Mouse (Mus musculus) liver, embryonic 16.5 days (tissue): ENCODE measurements at regions not wholly inside any gene's neighbourhood (a gene's known extent, or its start where the extent isn't known, plus 50 kb on each side); places are given as distances from the start of the nearest gene placed in this dataset.
"Not testable (repeated sequence)": the region's sequence is repeated elsewhere in the genome, so short reads cannot be mapped to it uniquely, and the experiment has no call there.

Source experiments
- ATAC-seq: fragments of 200-750 bp; cut with Nextera tagmentation; 2 replicates; pipeline ENCODE4 v1.8.0; 2017; ENCODE audit warnings: low read depth, mild to moderate bottlenecking, moderate number of reproducible peaks, moderate library complexity
- H3K27ac ChIP-seq: fragments of 300-500 bp; sonication (generic); 2 replicates; pipeline ENCODE4 v1.5.1; 2014; ENCODE audit warnings: mild to moderate bottlenecking, low read length
- H3K27me3 ChIP-seq: fragments of 300-500 bp; sonication (generic); 2 replicates; pipeline ENCODE4 v1.6.1; 2014; ENCODE audit warnings: low read depth, low read length, mixed read lengths; ENCODE audit not compliant: control insufficient read depth, insufficient read depth
- H3K36me3 ChIP-seq: fragments of 300-500 bp; sonication (generic); 2 replicates; pipeline ENCODE4 v1.6.1; 2014; ENCODE audit warnings: mild to moderate bottlenecking; ENCODE audit not compliant: control insufficient read depth, insufficient read depth
- H3K4me1 ChIP-seq: fragments of 300-500 bp; sonication (generic); 2 replicates; pipeline ENCODE4 v1.6.1; 2014; ENCODE audit warnings: low read depth, low read length, mixed read lengths; ENCODE audit not compliant: control insufficient read depth
- H3K4me2 ChIP-seq: fragments of 300-500 bp; sonication (generic); 2 replicates; pipeline ENCODE4 v1.6.1; 2014; ENCODE audit warnings: low read depth, low read length, mixed read lengths
- H3K4me3 ChIP-seq: fragments of 300-500 bp; sonication (generic); 2 replicates; pipeline ENCODE4 v1.5.1; 2014; ENCODE audit warnings: low read depth, mild to moderate bottlenecking, low read length
- H3K9ac ChIP-seq: fragments of 300-500 bp; sonication (generic); 2 replicates; pipeline ENCODE4 v1.6.1; 2014; ENCODE audit warnings: low read depth, low read length
- H3K9me3 ChIP-seq: fragments of 300-500 bp; sonication (generic); replicated peaks from 2 replicates; pipeline ENCODE4 v1.6.1; 2016; ENCODE audit warnings: low read length; ENCODE audit not compliant: control insufficient read depth
- WGBS: fragments of 180-500 bp; shearing (Covaris S2); extraction: QIAGEN DNeasy Blood & Tissue Kit; methylation state at CpG from one replicate; pipeline ENCODE4 v1.1.7; 2014; ENCODE audit not compliant: insufficient replicate concordance; 5-methylcytosine and 5-hydroxymethylcytosine counted together

- no peaks in the 10 kb centered on the region for H3K9me3 ChIP-seq
- H3K4me1 ChIP-seq = no peaks in the 10 kb centered on the region
- H3K4me2 ChIP-seq = no peak overlapping the region
- no peaks in the 10 kb centered on the region for H3K27me3 ChIP-seq
- H3K9ac ChIP-seq = no peak overlapping the region
- no peak overlapping the region for H3K27ac ChIP-seq
- no peaks in the 10 kb centered on the region for H3K36me3 ChIP-seq
- ATAC-seq = no peak
- no peak overlapping the region for H3K4me3 ChIP-seq
- 65% methylated on average over 3 of the region's 3 CpGs for WGBS
Measured at GRCm38 (mm10) chr1:81739392-81739791, 493.5 kb upstream of the Gm9747 start.

- no peaks in the 10 kb centered on the region for H3K9me3 ChIP-seq
- H3K27ac ChIP-seq = no peak overlapping the region
- H3K4me3 ChIP-seq = no peak overlapping the region
- no peak for ATAC-seq
- H3K4me1 ChIP-seq = no peaks in the 10 kb centered on the region
- no peaks in the 10 kb centered on the region for H3K36me3 ChIP-seq
- no peak overlapping the region for H3K9ac ChIP-seq
- no peaks in the 10 kb centered on the region for H3K27me3 ChIP-seq
- no peak overlapping the region for H3K4me2 ChIP-seq
- 71% methylated on average over 1 of the region's 1 CpGs for WGBS
Measured at GRCm38 (mm10) chr1:81739981-81740380, 492.9 kb upstream of the Gm9747 start.

GRCm38 (mm10) chr1:81741882-81742281 is 491.0 kb upstream of the Gm9747 start:
- not testable (repeated sequence) for H3K9ac ChIP-seq, H3K9me3 ChIP-seq, H3K27ac ChIP-seq, H3K27me3 ChIP-seq, H3K36me3 ChIP-seq, H3K4me3 ChIP-seq, H3K4me1 ChIP-seq, H3K4me2 ChIP-seq, ATAC-seq
- WGBS = 54% methylated on average over 8 of the region's 8 CpGs

- no peak for ATAC-seq
Measured at GRCm38 (mm10) chr1:81744524-81744923, 488.4 kb upstream of the Gm9747 start.

GRCm38 (mm10) chr1:81745024-81745960 is 487.6 kb upstream of the Gm9747 start:
- H3K9me3 ChIP-seq = no peaks in the 10 kb centered on the region
- no peak overlapping the region for H3K9ac ChIP-seq
- no peaks in the 10 kb centered on the region for H3K36me3 ChIP-seq
- 56% methylated on average over 14 of the region's 14 CpGs for WGBS
- H3K4me3 ChIP-seq = no peak overlapping the region
- no peak overlapping the region for H3K27ac ChIP-seq
- H3K27me3 ChIP-seq = no peaks in the 10 kb centered on the region
- ATAC-seq = no peak
- H3K4me1 ChIP-seq = no peaks in the 10 kb centered on the region
- H3K4me2 ChIP-seq = no peak overlapping the region

More at GRCm38 (mm10) chr1:81744524-81744923, 488.4 kb upstream of the Gm9747 start:
- no peaks in the 10 kb centered on the region for H3K36me3 ChIP-seq
- H3K4me3 ChIP-seq = no peak overlapping the region
- H3K27me3 ChIP-seq = no peaks in the 10 kb centered on the region
- WGBS = 38% methylated on average over 8 of the region's 8 CpGs
- no peak overlapping the region for H3K9ac ChIP-seq
- H3K4me1 ChIP-seq = no peaks in the 10 kb centered on the region
- no peak overlapping the region for H3K4me2 ChIP-seq
- H3K27ac ChIP-seq = no peak overlapping the region
- H3K9me3 ChIP-seq = no peaks in the 10 kb centered on the region

GRCm38 (mm10) chr1:81746013-81746412 is 486.9 kb upstream of the Gm9747 start:
- Histone ChIP-seq H3K4me1 (no peaks in the 10 kb centered on the region), H3K9ac (no peak overlapping the region), H3K9me3 (no peaks in the 10 kb centered on the region), H3K4me3 (no peak overlapping the region), H3K27me3 (no peaks in the 10 kb centered on the region), H3K27ac (no peak overlapping the region), H3K36me3 (no peaks in the 10 kb centered on the region), H3K4me2 (no peak overlapping the region)
- 56% methylated on average over 3 of the region's 3 CpGs for WGBS
- ATAC-seq = no peak

GRCm38 (mm10) chr1:81747025-81747424 is 485.9 kb upstream of the Gm9747 start:
- WGBS = 49% methylated on average over 3 of the region's 3 CpGs
- no peak for ATAC-seq

GRCm38 (mm10) chr1:81754067-81754466 is 478.8 kb upstream of the Gm9747 start:
- no peak for ATAC-seq
- Histone ChIP-seq H3K4me1 (no peaks in the 10 kb centered on the region), H3K4me2 (no peak overlapping the region), H3K9me3 (no peaks in the 10 kb centered on the region), H3K27me3 (no peaks in the 10 kb centered on the region), H3K9ac (no peak overlapping the region), H3K36me3 (no peaks in the 10 kb centered on the region), H3K4me3 (no peak overlapping the region), H3K27ac (no peak overlapping the region)
- 49% methylated on average over 2 of the region's 2 CpGs for WGBS

More at GRCm38 (mm10) chr1:81747025-81747424, 485.9 kb upstream of the Gm9747 start:
- Histone ChIP-seq H3K27me3 (no peaks in the 10 kb centered on the region), H3K4me3 (no peak overlapping the region), H3K9me3 (no peaks in the 10 kb centered on the region), H3K27ac (no peak overlapping the region), H3K4me2 (no peak overlapping the region), H3K9ac (no peak overlapping the region), H3K36me3 (no peaks in the 10 kb centered on the region), H3K4me1 (no peaks in the 10 kb centered on the region)

GRCm38 (mm10) chr1:81755281-81755680 is 477.6 kb upstream of the Gm9747 start:
- H3K4me2 ChIP-seq = no peak overlapping the region

More at GRCm38 (mm10) chr1:81755281-81755680, 477.6 kb upstream of the Gm9747 start:
- ATAC-seq = no peak
- 66% methylated on average over 3 of the region's 3 CpGs for WGBS
- Histone ChIP-seq H3K4me3 (no peak overlapping the region), H3K9me3 (no peaks in the 10 kb centered on the region), H3K9ac (no peak overlapping the region), H3K36me3 (no peaks in the 10 kb centered on the region), H3K27me3 (no peaks in the 10 kb centered on the region), H3K27ac (no peak overlapping the region), H3K4me1 (no peaks in the 10 kb centered on the region)
